Mouse (Mus musculus) limb, embryonic 11.5 days (tissue): ENCODE data around the gene Krt7. TPM values are rescaled to one million over a fixed set of nuclear protein-coding genes. Genes with fewer than 3 reads are reported as not detected.

Experiments used
- ATAC-seq: fragments of 200-750 bp; cut with Nextera tagmentation; 2 replicates; pipeline ENCODE4 v1.8.0; 2017; ENCODE audit warnings: low read depth; ENCODE audit not compliant: insufficient number of reproducible peaks, low FRiP score, low TSS enrichment
- DNase-seq: peaks from one replicate; pipeline ENCODE4 v3.0.0-alpha.2; 2015; ENCODE audit warnings: low spot score
- H3K27ac ChIP-seq: fragments of 300-500 bp; sonication (generic); replicated peaks from 2 replicates; pipeline ENCODE4 v1.5.1; 2014; ENCODE audit warnings: low read depth, mild to moderate bottlenecking, low read length
- H3K27me3 ChIP-seq: fragments of 300-500 bp; sonication (generic); 2 replicates; pipeline ENCODE4 v1.6.1; 2014; ENCODE audit warnings: mild to moderate bottlenecking, low read length, mixed read lengths; ENCODE audit not compliant: control insufficient read depth, insufficient read depth
- H3K36me3 ChIP-seq: fragments of 300-500 bp; sonication (generic); 2 replicates; pipeline ENCODE4 v1.6.1; 2014; ENCODE audit warnings: mild to moderate bottlenecking, low read length, moderate library complexity, mixed read lengths; ENCODE audit not compliant: control insufficient read depth, insufficient read depth
- H3K4me1 ChIP-seq: fragments of 300-500 bp; sonication (generic); 2 replicates; pipeline ENCODE4 v1.6.1; 2014; ENCODE audit warnings: low read length, mixed read lengths; ENCODE audit not compliant: control insufficient read depth, insufficient read depth
- H3K4me2 ChIP-seq: fragments of 300-500 bp; sonication (generic); 2 replicates; pipeline ENCODE4 v1.6.1; 2014; ENCODE audit warnings: low read depth, mild to moderate bottlenecking, moderate library complexity; ENCODE audit not compliant: severe bottlenecking
- H3K4me3 ChIP-seq: fragments of 300-500 bp; sonication (generic); 2 replicates; pipeline ENCODE4 v1.5.1; 2014; ENCODE audit warnings: low read depth, low read length
- H3K9ac ChIP-seq: fragments of 300-500 bp; sonication (generic); 2 replicates; pipeline ENCODE4 v1.6.1; 2014; ENCODE audit warnings: mild to moderate bottlenecking, low read length
- H3K9me3 ChIP-seq: fragments of 300-500 bp; sonication (generic); 2 replicates; pipeline ENCODE4 v1.6.1; 2016; ENCODE audit warnings: low read length; ENCODE audit not compliant: control insufficient read depth
- WGBS: fragments of 180-500 bp; shearing (Covaris S2); extraction: QIAGEN DNeasy Blood & Tissue Kit; methylation state at CpG from one replicate; pipeline ENCODE4 v1.1.7; 2014; 5-methylcytosine and 5-hydroxymethylcytosine counted together
- polyA plus RNA-seq: library from polyadenylated mRNA; unstranded; fragments of >200 nt; fragmentation: Nextera tagmentation; extraction: Ambion mirVana; gene quantifications from 2 replicates; pipeline ENCODE4 v1.2.1, GENCODE M21; 2014

The Krt7 gene
- polyA plus RNA-seq, 1 experiment from 2014 or later = 15.2 TPM

DNA sequence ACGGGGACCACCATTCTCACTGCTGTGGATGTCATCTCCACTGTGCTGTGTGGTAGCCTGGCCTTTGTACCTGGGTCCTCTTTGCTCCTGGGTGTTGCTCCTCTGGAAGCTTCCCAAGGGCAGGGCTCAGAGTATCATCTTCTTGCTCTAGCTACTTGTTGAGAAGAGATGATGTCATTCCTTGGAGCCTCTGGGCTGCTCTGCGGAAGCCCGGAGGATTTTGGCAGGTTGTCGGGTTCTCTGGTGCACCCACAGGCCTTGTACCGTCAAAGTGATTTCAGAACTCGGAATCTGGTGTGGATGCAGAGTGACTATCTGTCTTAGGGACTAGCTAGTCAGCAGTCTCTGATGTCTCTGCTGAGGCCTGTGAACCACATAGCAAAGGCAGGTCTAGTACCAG lies 25.8 kb upstream of the Krt7 start:
- 86% methylated on average over 6 of the region's 6 CpGs for WGBS
- H3K4me3 ChIP-seq = no peak overlapping the region
- no peak overlapping the region for H3K9ac ChIP-seq
- H3K27ac ChIP-seq = no peak overlapping the region
- DNase-seq = no peak
- H3K36me3 ChIP-seq = no peaks in the 10 kb centered on the region
- H3K4me1 ChIP-seq = peaks cover 4% of the 10 kb centered on the region; the same call in 1 of the 2 replicates
- no peaks in the 10 kb centered on the region for H3K9me3 ChIP-seq
- no peak overlapping the region for H3K4me2 ChIP-seq
- no peaks in the 10 kb centered on the region; the same call in 1 of the 2 replicates for H3K27me3 ChIP-seq
- no peak for ATAC-seq

DNA sequence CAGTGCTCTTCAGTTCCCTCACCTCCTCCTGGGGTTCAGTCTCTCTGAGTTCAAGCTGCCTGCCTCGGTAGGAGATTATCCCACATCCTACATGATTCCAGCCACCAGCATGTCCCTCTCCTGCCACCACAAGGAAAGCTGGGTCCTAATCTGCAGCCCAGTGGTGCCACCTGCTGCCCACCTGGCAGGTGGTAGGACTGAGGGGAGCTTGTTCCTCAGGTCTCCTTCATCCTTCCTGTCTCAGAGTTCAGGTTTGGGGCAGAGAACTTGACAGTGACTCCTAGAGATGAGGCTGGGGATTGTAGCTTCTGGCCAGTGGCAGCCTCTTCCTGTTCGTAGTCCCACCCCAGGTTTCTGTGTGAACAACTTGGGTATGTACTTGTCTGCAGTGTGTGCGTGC lies 23.7 kb upstream of the Krt7 start:
- H3K4me2 ChIP-seq = no peak overlapping the region
- no peak for DNase-seq
- whole genome bisulfite sequencing = 65% methylated on average over 3 of the region's 3 CpGs

DNA sequence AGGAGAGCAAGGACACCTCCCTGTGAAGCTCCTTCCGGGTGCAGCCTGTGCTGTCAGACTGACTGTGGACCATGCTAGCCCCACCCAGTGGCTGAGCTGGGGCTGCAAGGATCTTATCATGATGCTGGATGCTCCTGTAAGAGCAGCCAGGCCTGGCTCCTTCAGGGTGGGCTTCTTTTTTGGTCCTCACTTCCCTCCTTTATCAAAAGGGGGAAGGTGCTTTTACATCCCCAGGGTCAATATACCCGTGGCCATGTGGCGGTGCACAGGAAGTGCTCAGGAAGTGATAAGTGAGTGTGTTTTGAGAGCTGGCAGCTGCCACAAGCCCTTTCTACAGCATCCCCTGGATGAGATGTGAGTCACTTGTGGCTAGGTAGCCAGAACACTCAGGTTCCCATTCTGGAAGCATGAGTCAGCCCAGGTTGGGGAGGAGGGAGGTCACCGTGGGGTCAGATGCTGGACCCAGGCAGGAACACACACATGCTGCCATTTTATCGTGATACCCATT lies 22.8 kb upstream of the Krt7 start:
- H3K4me1 ChIP-seq = peaks cover 4% of the 10 kb centered on the region; the same call in 1 of the 2 replicates
- no peak overlapping the region for H3K4me3 ChIP-seq
- no peaks in the 10 kb centered on the region for H3K36me3 ChIP-seq
- H3K9me3 ChIP-seq = no peaks in the 10 kb centered on the region
- H3K27ac ChIP-seq = no peak overlapping the region
- DNase-seq (no peak), ATAC-seq (no peak)
- H3K27me3 ChIP-seq = no peaks in the 10 kb centered on the region
- H3K4me2 ChIP-seq = no peak overlapping the region
- H3K9ac ChIP-seq = no peak overlapping the region
- 46% methylated on average over 5 of the region's 5 CpGs for WGBS

More for the DNA sequence above, 23.7 kb upstream of the Krt7 start:
- H3K9ac ChIP-seq = no peak overlapping the region
- H3K4me1 ChIP-seq = peaks cover 4% of the 10 kb centered on the region; the same call in 1 of the 2 replicates
- H3K27me3 ChIP-seq = no peaks in the 10 kb centered on the region
- no peak overlapping the region for H3K4me3 ChIP-seq
- no peak for ATAC-seq
- no peak overlapping the region for H3K27ac ChIP-seq
- no peaks in the 10 kb centered on the region for H3K9me3 ChIP-seq
- no peaks in the 10 kb centered on the region for H3K36me3 ChIP-seq

DNA sequence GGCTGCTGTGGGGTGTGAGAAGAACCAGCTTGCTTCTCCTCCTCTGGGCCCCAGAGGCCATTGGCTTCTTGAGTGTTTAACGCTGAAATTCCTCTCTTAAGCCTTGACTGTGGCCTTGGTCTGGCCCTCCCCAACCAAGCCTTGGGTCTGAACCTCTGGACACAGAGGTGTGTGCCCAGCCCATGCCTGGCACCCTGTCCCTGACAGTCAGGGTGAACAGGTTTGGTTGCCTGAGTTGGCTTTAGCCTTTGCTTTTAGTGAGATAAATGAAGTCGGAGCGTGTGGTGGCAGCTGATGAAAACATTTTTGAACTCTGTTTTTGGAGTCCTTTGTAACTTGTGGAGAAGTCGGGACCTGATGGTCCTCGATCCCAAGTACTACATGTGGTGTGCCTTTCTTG lies 20.6 kb upstream of the Krt7 start:
- Histone ChIP-seq H3K9me3 (no peaks in the 10 kb centered on the region), H3K9ac (no peak overlapping the region), H3K4me2 (no peak overlapping the region), H3K4me1 (peaks cover 4% of the 10 kb centered on the region; the same call in 1 of the 2 replicates), H3K27ac (no peak overlapping the region), H3K4me3 (no peak overlapping the region), H3K36me3 (no peaks in the 10 kb centered on the region), H3K27me3 (no peaks in the 10 kb centered on the region)
- ATAC-seq = no peak
- WGBS = 88% methylated on average over 5 of the region's 5 CpGs
- DNase-seq = no peak

DNA sequence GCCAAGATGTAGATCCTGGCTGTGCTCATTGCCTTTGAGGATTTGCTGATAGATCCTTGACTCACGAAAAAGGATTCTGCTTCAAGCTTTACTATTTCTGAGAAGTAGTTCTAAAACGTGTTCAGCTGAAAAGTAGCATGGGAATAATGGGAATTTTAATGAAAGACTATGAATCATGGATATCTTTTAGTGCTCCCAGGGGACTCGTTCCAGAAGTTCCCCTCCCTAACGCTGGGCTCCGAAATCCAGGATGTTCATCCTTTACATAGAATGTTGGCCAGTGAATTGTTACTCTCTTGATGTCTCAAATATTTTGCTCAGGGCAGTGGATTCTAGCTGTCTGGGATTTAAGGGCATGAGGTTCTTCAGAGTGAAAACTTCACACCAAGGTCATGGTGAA lies 18.6 kb upstream of the Krt7 start:
- H3K4me1 ChIP-seq = peaks cover 8% of the 10 kb centered on the region; the same call in 1 of the 2 replicates
- no peak overlapping the region for H3K4me3 ChIP-seq
- no peak overlapping the region for H3K4me2 ChIP-seq
- no peak overlapping the region for H3K27ac ChIP-seq
- H3K36me3 ChIP-seq = no peaks in the 10 kb centered on the region
- no peaks in the 10 kb centered on the region for H3K9me3 ChIP-seq
- no peak overlapping the region for H3K9ac ChIP-seq
- DNase-seq (no peak), ATAC-seq (no peak)
- no peaks in the 10 kb centered on the region for H3K27me3 ChIP-seq
- 85% methylated on average over 5 of the region's 5 CpGs for WGBS

DNA sequence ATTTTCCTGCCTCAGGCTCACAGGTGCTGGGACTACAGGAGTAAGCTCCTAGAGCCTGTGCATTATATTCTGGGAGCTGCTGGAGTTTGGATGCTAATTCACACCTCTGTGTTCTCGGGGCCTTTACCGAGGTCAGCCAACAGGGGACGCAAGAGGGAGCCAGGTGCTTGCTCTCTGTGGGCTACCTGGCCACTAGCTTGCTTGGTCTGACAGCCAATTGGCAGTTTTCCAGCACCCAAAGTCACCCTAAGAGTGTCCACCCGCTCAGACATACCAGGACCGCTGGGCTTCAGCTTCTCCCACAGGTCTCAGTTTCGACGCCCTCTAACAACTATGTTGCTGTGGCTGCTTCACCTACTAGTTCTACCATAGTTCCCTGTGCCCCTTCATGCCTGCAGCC lies 15.9 kb upstream of the Krt7 start:
- ATAC-seq = no peak
- 58% methylated on average over 7 of the region's 7 CpGs for WGBS
- no peak overlapping the region for H3K4me2 ChIP-seq

DNA sequence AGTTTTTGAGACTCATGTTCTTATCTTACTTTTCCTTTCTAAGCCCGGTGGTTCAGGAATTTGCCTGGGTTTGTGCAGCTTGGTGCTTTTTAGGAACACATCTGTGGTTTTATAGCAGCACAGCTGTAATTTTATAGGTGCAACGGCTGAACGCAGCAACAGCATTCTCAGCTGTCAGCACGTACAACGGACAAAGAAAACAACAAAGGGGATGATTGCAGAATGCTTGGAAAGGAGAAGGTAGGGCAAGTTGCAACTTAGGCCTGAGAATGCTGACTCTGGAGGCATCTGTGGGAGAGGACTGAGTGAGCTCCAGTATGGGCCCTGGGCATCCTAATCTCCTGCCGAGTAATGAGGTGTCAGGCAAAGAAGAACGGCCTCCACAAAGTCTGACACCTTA lies 14.4 kb upstream of the Krt7 start:
- H3K4me3 ChIP-seq = no peak overlapping the region
- no peaks in the 10 kb centered on the region for H3K36me3 ChIP-seq
- H3K27me3 ChIP-seq = no peaks in the 10 kb centered on the region
- DNase-seq (peak; percentile 52), ATAC-seq (no peak)
- H3K9ac ChIP-seq = no peak overlapping the region
- 10% methylated on average over 7 of the region's 7 CpGs for WGBS
- H3K9me3 ChIP-seq = no peaks in the 10 kb centered on the region
- peak overlapping the region; percentile 58; the same call in 1 of the 2 replicates for H3K27ac ChIP-seq
- H3K4me1 ChIP-seq = peaks cover 4% of the 10 kb centered on the region; the same call in 1 of the 2 replicates
- H3K4me2 ChIP-seq = no peak overlapping the region

More for the DNA sequence above, 15.9 kb upstream of the Krt7 start:
- Histone ChIP-seq H3K27ac (no peak overlapping the region), H3K4me1 (peaks cover 4% of the 10 kb centered on the region; the same call in 1 of the 2 replicates), H3K9me3 (no peaks in the 10 kb centered on the region), H3K27me3 (no peaks in the 10 kb centered on the region), H3K36me3 (no peaks in the 10 kb centered on the region), H3K4me3 (no peak overlapping the region), H3K9ac (no peak overlapping the region)
- DNase-seq = no peak

DNA sequence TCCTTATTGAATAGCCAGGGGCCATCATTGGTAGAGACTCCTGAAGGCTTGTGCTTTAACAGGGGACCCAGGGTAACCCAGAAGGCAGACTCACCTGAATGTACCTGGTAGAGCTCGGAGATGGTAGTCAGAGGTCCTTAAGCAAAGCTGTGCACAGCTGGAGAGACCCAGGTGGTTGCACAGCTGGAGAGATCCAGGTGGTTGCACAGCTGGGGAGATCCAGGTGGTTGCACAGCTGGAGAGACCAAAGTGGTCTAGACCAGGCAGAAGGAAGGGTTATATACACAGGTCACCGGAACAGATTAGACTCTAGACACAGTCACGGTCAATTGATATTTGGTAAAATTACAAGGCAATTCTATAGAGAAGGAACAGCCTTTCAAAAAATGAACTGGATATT lies 13.9 kb upstream of the Krt7 start:
- H3K4me1 ChIP-seq = peaks cover 4% of the 10 kb centered on the region; the same call in 1 of the 2 replicates
- no peak overlapping the region for H3K4me2 ChIP-seq
- peak overlapping the region; percentile 58; the same call in 1 of the 2 replicates for H3K27ac ChIP-seq
- H3K9me3 ChIP-seq = no peaks in the 10 kb centered on the region
- no peak for ATAC-seq
- peak; percentile 66 for DNase-seq
- WGBS = 53% methylated on average over 3 of the region's 3 CpGs
- H3K9ac ChIP-seq = no peak overlapping the region
- no peak overlapping the region for H3K4me3 ChIP-seq
- no peaks in the 10 kb centered on the region for H3K36me3 ChIP-seq
- no peaks in the 10 kb centered on the region for H3K27me3 ChIP-seq

DNA sequence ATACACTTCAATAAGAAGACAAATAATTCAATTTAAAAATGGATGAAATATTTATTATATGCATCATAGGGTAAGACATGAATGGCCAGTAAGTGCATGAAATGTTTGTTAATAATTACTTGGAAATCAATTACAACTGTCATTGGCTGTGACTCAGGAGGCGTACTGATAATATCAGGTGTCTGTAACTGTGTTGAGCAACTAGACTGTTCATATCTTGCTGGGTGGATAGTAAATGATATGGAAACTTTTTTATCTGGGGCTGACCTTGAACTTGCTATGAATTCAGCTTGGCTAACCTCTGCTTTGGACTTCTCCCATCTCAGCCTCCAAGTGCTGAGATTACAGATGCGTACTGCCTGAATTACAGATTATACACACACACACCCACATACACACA lies 13.2 kb upstream of the Krt7 start:
- WGBS = 92% methylated on average over 2 of the region's 2 CpGs
- ATAC-seq (no peak), DNase-seq (no peak)
- no peaks in the 10 kb centered on the region for H3K27me3 ChIP-seq
- H3K36me3 ChIP-seq = no peaks in the 10 kb centered on the region
- H3K4me2 ChIP-seq = no peak overlapping the region
- H3K27ac ChIP-seq = no peak overlapping the region
- H3K9me3 ChIP-seq = no peaks in the 10 kb centered on the region
- no peak overlapping the region for H3K4me3 ChIP-seq
- no peak overlapping the region for H3K9ac ChIP-seq
- H3K4me1 ChIP-seq = peaks cover 4% of the 10 kb centered on the region; the same call in 1 of the 2 replicates
